Mouse (Mus musculus): ENCODE results near the gene Zfp362.
A peak's percentile ranks its signal among the peaks of the same experiment; 100 is the strongest.

Gene Zfp362

DNA sequence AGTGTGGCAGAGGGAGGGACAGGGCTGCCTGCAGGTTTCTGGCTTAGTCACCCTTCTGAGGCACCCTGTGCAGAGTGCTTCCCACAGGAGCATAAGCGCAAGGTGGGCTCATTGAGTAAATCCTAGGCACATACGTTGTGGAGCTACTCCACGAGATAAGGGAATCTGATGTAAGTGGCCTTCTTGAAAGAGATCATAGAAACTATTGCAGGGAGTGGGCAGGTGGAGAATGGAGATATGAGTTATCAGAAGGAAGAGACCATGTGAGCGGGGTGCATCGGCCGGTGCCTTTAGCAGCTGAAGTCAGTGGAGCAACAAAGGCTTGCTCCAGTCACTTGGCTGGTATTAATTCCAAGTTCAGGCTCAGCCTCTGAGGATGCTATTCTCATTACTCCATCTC is 45.8 kb downstream of the Zfp362 start:
- no peak for DNase-seq (ENCODE audit: low read depth, low spot score)

DNA sequence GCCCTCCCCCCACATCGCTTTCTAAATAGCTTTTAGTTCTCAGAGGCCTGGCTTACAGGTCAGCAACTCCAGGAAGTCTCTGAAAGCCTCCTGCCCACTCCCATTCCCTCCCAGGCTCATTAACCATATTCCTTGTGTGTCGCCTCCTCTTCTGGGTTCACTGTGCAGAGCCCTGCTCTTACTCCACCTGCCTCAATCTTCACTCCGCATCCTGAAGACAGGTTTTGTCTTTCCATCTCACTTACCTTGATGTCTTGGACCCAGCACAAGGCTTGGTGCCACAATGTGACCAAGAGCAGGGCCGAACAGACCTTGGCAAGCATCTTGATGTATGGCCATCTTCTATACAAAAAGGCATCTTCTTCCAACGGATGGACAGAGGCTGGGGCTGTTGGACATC is 46.6 kb downstream of the Zfp362 start:
- no peak for DNase-seq (ENCODE audit: low read depth, low spot score)

- DNase-seq (ENCODE audit: low read depth, low spot score), result peak; percentile 47
These were observed 49.9 kb downstream of the Zfp362 start for GRCm38 (mm10) chr4:128755900-128756299.

DNA sequence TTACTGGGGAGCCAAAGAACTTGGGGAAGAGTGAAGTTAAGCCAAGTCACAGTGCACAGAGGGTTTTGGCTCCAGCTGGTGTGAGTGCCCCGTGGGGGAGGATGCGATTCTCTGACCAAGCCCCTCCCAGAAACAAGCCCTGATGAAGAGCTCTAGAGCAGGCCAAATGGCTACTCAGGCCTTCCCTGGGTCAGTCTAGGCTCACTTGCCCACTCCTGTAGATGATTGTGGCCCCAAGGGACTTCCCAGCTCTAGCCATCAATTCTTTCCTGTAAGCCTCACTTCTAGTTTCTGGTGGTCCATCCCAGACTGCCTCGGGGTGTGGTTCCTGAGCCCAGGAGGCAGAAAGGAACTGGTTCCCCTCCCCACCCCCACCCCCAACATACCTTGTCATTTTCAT is 50.8 kb downstream of the Zfp362 start, which contains the start of gene A3galt2:
TSS of gene A3galt2 (plus strand) at position 301 of the 400 bp plus-strand sequence.
- DNase-seq (ENCODE audit: low read depth, low spot score), result no peak

DNA sequence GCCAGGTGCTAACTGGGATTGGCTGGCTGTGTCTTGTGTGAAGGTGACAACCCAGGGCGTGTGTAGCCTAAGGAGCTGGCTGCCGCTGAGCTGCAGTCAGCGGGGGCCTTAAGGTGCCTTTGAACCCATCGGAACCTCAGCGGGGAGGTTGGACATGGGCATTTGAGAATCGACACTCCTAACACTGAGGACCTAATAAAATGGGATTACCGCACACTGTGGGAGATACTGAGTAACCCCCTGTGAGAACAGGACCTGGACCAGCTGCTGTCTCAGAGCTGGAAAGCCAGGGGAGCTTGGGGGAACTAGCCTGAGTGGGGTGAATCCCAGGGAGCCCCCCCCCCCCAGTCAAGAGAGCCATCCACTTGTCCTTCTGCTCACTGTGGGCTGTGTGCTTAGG is 52.3 kb downstream of the Zfp362 start:
- no peak for DNase-seq (ENCODE audit: low read depth, low spot score)

GRCm38 (mm10) chr4:128752031-128752757 is 53.7 kb downstream of the Zfp362 start:
- DNase-seq (ENCODE audit: low read depth, low spot score), result peak; percentile 44

- no peak for DNase-seq (ENCODE audit: low read depth, low spot score)
These were observed 54.8 kb downstream of the Zfp362 start for GRCm38 (mm10) chr4:128751006-128751405.

DNA sequence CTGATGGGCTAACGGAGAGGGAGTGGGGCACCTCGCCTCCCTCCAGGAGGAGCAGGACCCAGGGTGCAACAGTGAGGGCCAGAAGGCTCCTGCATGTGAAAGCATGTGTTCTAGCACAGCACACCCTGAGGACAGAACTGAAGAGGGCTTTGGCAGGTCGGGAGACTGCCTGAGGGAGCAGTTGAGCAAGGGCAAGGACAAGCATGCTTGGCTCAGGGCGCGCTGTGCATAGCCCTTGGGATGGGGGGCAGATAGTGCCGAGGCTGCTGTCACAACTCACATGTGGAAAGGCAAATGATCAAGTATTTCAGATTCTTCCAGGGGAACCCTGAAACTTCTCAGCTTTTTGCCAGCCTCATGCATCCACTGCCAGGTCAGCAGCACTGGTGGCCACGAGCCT is 57.5 kb downstream of the Zfp362 start:
- DNase-seq (ENCODE audit: low read depth, low spot score), result no peak

- peak; percentile 69 for DNase-seq (ENCODE audit: low read depth, low spot score)
These were observed 58.1 kb downstream of the Zfp362 start for GRCm38 (mm10) chr4:128747614-128748270.

DNA sequence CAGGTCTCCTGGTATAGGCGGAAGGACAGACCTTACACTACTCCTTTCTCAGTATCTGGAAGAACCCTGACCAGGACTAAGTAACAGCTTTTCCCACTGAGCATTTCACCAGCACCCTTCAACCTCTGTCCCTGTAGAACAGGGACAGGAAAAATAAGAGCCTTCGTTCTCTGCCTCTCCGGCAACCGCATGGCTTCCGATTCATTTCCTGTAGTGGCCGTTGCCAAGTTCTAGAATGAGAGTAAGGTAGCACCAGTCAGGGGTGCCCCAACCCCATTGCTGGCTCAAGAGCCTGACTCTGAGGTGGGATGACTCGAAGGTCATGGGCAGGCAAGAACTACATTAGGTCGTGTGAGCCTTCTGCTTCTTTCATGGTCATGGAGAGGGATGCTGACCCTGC is 60.7 kb downstream of the Zfp362 start:
- DNase-seq (ENCODE audit: low read depth, low spot score), result no peak

GRCm38 (mm10) chr4:128743031-128743626 is 62.7 kb downstream of the Zfp362 start:
- DNase-seq (ENCODE audit: low read depth, low spot score), result peak; percentile 56

GRCm38 (mm10) chr4:128742379-128742970 is 63.4 kb downstream of the Zfp362 start:
- no peak for DNase-seq (ENCODE audit: low read depth, low spot score)

- DNase-seq (ENCODE audit: low read depth, low spot score), result no peak
These were observed 63.9 kb downstream of the Zfp362 start for GRCm38 (mm10) chr4:128741906-128742305.

- no peak for DNase-seq (ENCODE audit: low read depth, low spot score)
These were observed 65.0 kb downstream of the Zfp362 start for GRCm38 (mm10) chr4:128740878-128741277.

GRCm38 (mm10) chr4:128737825-128738610 is 67.8 kb downstream of the Zfp362 start:
- DNase-seq (ENCODE audit: low read depth, low spot score), result peak; percentile 40

- peak; percentile 80 for DNase-seq (ENCODE audit: low read depth, low spot score)
These were observed 68.7 kb downstream of the Zfp362 start for GRCm38 (mm10) chr4:128737137-128737589.

DNA sequence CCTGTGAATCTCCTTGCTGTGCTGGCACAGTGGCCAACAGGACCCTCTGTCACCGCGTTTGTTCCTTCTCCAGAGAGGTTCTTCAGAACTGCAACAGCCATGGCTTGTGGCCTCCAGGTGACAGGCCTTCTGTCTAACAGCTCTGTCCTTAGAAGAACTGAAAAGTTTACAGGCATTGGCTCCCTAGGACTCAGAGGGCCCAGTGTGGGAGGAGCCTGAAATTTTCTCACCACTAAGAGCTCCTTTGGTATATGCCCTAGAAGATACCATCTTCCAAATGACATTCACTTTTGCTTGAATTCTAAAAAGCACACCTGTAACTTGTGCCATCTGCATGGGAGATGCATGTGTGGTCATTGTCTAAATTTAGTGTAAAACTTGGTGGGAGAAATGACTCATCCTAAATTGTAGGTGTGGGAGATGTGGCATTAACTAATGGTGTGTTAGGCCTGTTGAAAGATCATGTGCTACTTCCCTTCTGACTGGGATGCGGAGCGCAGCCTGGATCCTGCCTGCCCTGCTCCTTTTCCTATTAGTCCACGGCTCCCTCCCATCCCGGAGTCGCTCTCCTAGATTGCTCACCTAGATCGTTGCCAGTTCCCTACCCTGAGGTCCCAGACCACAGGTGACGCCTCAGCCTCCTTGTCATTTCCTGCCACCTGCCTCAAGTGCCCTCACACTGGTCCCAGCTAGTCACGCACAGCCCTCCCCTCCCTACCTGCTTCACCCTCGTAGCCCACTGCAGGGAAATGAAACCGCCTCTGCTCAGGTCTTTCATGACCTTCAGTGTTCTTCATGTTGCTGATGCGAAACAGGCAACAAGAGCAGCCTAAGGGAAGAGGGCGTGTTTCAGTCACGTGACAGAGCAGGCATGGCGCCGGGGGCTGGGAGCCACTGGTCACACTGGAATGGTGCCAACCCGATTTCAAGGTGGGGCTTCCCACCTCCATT is 70.8 kb downstream of the Zfp362 start:
- peak; percentile 77 for DNase-seq (ENCODE audit: low read depth, low spot score)

- peak; percentile 96 for DNase-seq (ENCODE audit: low read depth, low spot score)
These were observed 71.6 kb downstream of the Zfp362 start for GRCm38 (mm10) chr4:128734217-128734616.

DNA sequence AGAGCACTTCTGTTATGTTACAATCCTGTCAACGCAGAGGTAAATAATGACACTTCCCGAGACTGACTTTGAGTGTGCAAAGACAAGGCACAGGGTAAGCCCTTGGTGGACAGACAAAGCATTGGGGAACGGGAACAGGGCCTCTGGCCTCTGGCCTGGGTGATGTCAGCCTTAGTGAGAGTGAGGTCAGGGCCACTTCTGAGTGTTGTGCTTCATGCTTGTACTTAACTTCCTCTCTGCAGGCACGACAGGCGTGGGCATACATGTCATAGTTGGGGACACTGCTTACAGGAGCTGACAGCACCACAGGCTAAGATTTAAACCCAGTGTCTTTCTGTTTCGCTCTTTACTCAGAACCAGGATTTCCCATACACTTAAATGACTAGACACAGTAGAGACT is 72.3 kb downstream of the Zfp362 start:
- peak; percentile 45 for DNase-seq (ENCODE audit: low read depth, low spot score)

DNA sequence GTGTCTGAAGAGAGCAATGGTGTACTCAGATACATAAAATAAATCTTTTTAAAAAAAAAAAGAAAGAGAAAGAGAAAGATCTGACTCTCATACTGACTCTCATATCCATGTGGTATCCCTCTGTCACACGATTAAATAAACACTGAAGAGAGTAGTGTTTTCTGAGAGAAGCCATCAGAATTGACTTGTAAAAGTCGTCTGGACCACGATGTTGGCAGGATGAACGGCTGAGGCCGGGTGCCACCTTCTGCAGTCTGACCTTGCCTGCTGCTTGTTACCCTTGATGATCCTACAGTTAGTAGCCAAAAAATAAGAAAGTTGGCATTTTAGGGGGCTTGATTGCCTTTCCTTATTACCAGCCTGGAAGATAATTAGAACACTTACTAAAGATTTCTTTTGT is 73.1 kb downstream of the Zfp362 start:
- DNase-seq (ENCODE audit: low read depth, low spot score), result no peak

Measured in brain, adult 2 months (tissue).